Mouse (Mus musculus) liver, embryonic 14.5 days (tissue): ENCODE results near the gene Gpr45. TPM values are rescaled to one million over a fixed set of nuclear protein-coding genes. Genes with fewer than 3 reads are reported as not detected.

ENCODE experiments used
- ATAC-seq: fragments of 200-750 bp; cut with Nextera tagmentation; 2 replicates; pipeline ENCODE4 v1.8.0; 2017; ENCODE audit warnings: moderate number of reproducible peaks, mild to moderate bottlenecking, moderate library complexity; ENCODE audit not compliant: insufficient read depth
- DNase-seq, 3 experiments: peaks; one replicate each; pipeline ENCODE4 v3.0.0-alpha.2; 2012 to 2013; ENCODE audit warnings: low read depth in 3 of 3, low spot score in 3 of 3
- H3K27ac ChIP-seq: fragments of 300-500 bp; sonication (generic); 2 replicates; pipeline ENCODE4 v1.5.1; 2014; ENCODE audit warnings: moderate library complexity, mild to moderate bottlenecking, control low read depth, inconsistent platforms
- H3K27me3 ChIP-seq: fragments of 300-500 bp; sonication (generic); 2 replicates; pipeline ENCODE4 v1.6.1; 2014; ENCODE audit warnings: mild to moderate bottlenecking, low read length, moderate library complexity; ENCODE audit not compliant: control insufficient read depth, insufficient read depth
- H3K36me3 ChIP-seq: fragments of 300-500 bp; sonication (generic); replicated peaks from 2 replicates; pipeline ENCODE4 v1.6.1; 2014; ENCODE audit warnings: low read depth; ENCODE audit not compliant: control insufficient read depth, insufficient read depth
- H3K4me1 ChIP-seq, 2 experiments: fragments of 200-500 bp in 1 of 2; fragments of 300-500 bp in 1 of 2; sonication (generic) in 1 of 2; replicated peaks; 2 replicates each; pipeline ENCODE4 v1.6.1; 2012 to 2014; ENCODE audit warnings: antibody characterized with exemption in 1 of 2, inconsistent platforms in 1 of 2, low read length in 1 of 2; ENCODE audit not compliant: control insufficient read depth in 2 of 2, insufficient read depth in 2 of 2
- H3K4me2 ChIP-seq: fragments of 300-500 bp; sonication (generic); 2 replicates; pipeline ENCODE4 v1.6.1; 2014; ENCODE audit warnings: low read depth, mild to moderate bottlenecking, control low read depth, moderate library complexity
- H3K4me3 ChIP-seq, 2 experiments: fragments of 200-500 bp in 1 of 2; fragments of 300-500 bp in 1 of 2; sonication (generic) in 1 of 2; 2 replicates each; pipeline ENCODE4 v1.5.1; 2012 to 2014; ENCODE audit warnings: low read depth in 2 of 2, low read length in 2 of 2, mild to moderate bottlenecking in 2 of 2, control low read depth in 1 of 2, inconsistent platforms in 1 of 2, moderate library complexity in 1 of 2; ENCODE audit not compliant: insufficient read depth in 1 of 2
- H3K9ac ChIP-seq: fragments of 300-500 bp; sonication (generic); replicated peaks from 2 replicates; pipeline ENCODE4 v1.6.1; 2014; ENCODE audit warnings: mild to moderate bottlenecking, control low read depth, moderate library complexity
- H3K9me3 ChIP-seq: fragments of 300-500 bp; sonication (generic); 2 replicates; pipeline ENCODE4 v1.6.1; 2016; ENCODE audit warnings: low read length, mixed read lengths; ENCODE audit not compliant: control insufficient read depth
- CTCF ChIP-seq: IDR thresholded peaks from 2 replicates; pipeline ENCODE4 v1.5.1; 2016; ENCODE audit warnings: antibody characterized with exemption, low read depth, control low read depth
- EP300 ChIP-seq: IDR thresholded peaks from 2 replicates; pipeline ENCODE4 v1.6.1; 2016; ENCODE audit warnings: antibody characterized with exemption, low read depth
- WGBS: fragments of 180-500 bp; shearing (Covaris S2); extraction: QIAGEN DNeasy Blood & Tissue Kit; methylation state at CpG from one replicate; pipeline ENCODE4 v1.1.7; 2014; ENCODE audit not compliant: insufficient replicate concordance; 5-methylcytosine and 5-hydroxymethylcytosine counted together
- polyA plus RNA-seq, 2 experiments: library from polyadenylated mRNA; depleted of rRNA in 1 of 2; stranded (reverse) in 1 of 2; unstranded in 1 of 2; fragments of >200 nt; fragmentation: Nextera tagmentation in 1 of 2; extraction: Ambion mirVana in 1 of 2; gene quantifications; 2 replicates each; pipeline versions ENCODE4 v1.2.1 to v1.2.3; 2012 to 2014

Gpr45 gene
- polyA plus RNA-seq, 2 experiments, result 0.07 to 0.24 TPM

DNA sequence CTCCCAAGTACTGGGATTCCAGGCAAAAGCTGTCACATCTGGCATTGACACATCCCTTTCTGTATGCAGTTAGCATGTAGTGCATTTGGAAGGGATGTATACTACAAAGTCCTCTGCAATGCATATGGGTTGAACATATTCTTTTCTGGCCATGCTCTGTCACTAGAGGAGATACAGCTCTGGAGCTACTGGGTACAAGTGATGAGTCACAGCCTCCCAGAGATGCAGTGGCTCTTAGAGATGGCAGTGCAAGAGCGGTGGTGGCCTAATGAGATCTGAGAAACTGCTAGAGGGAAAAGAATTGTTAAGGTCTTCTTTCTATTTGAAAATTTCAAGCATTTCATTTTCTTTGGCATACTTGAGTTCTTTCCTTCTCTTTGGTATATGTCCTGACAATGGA lies 4.2 kb downstream of the Gpr45 start:
- no peak for TF ChIP-seq EP300
- Histone ChIP-seq H3K4me1 (no peaks in the 10 kb centered on the region), H3K27ac (no peak overlapping the region), H3K4me2 (no peak overlapping the region), H3K4me3 (no peak overlapping the region), H3K9ac (no peak overlapping the region), H3K27me3 (peaks cover 14% of the 10 kb centered on the region), H3K36me3 (no peaks in the 10 kb centered on the region), H3K9me3 (no peaks in the 10 kb centered on the region)
- ATAC-seq (no peak), DNase-seq (no peak)
- 70% methylated on average over 1 of the region's 1 CpGs for WGBS

DNA sequence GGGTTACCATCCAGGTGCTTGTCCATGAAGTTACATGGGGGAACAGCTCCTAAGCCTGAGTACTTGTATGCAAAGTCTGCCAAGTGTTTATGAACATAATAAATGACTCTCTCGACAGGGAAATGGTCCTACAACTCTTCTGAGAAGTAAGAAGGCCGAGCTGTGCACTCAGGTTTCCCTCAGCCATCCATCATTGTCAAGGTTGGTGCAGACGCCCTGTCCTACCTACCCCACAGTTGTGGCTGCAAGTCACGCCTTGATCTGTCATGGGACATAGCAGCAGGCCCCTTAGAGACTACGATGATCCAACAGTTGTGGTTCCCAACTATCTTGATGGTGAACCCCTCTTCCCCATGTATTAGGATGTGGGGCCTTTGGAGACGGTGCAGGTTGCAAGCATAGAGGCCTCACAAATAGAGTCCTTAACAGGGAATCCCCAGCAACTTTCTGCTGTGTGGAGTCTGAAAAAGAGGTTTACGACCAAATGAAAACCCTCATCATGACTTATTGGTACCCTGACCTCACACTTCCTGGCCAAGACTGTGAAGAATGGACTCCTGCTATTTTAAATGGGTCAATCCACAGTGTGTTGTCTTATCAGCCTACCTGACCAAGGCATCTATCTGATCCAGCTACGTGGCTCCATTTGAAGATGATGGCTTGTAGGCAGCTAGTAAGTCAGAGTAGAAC lies 30.6 kb downstream of the Gpr45 start:
- Histone ChIP-seq H3K4me2 (no peak overlapping the region), H3K4me3 (no peak overlapping the region), H3K27ac (no peak overlapping the region), H3K27me3 (no peaks in the 10 kb centered on the region), H3K9me3 (no peaks in the 10 kb centered on the region), H3K9ac (no peak overlapping the region), H3K4me1 (no peaks in the 10 kb centered on the region), H3K36me3 (no peaks in the 10 kb centered on the region)
- TF ChIP-seq CTCF (no peak), EP300 (no peak)
- DNase-seq (no peak), ATAC-seq (no peak)
- WGBS, result 46% methylated on average over 8 of the region's 8 CpGs

DNA sequence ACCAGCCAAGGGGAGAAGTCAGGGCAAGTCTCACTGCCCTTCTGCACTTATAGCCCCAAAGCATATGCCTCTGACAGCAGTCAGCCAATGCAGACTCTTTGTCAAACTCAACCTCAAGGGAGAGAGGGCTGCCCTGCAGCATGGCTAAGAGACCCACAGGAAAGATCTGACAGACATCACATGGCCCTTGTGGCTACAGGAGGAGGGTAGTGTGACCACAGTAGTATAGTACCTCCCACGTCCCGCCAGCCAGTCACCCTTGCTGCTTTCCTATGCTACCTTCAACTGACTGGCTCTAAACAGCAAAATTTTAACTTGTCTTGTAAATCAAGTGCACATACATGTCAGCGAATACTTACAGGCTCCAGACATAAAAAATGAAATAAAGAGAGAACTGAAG lies 31.4 kb downstream of the Gpr45 start:
- Histone ChIP-seq H3K4me1 (no peaks in the 10 kb centered on the region), H3K4me3 (no peak overlapping the region), H3K9me3 (no peaks in the 10 kb centered on the region), H3K36me3 (no peaks in the 10 kb centered on the region), H3K27ac (no peak overlapping the region), H3K4me2 (no peak overlapping the region), H3K27me3 (no peaks in the 10 kb centered on the region), H3K9ac (no peak overlapping the region)
- ATAC-seq (no peak), DNase-seq (no peak)
- 33% methylated on average over 3 of the region's 3 CpGs for WGBS
- TF ChIP-seq EP300, result no peak

DNA sequence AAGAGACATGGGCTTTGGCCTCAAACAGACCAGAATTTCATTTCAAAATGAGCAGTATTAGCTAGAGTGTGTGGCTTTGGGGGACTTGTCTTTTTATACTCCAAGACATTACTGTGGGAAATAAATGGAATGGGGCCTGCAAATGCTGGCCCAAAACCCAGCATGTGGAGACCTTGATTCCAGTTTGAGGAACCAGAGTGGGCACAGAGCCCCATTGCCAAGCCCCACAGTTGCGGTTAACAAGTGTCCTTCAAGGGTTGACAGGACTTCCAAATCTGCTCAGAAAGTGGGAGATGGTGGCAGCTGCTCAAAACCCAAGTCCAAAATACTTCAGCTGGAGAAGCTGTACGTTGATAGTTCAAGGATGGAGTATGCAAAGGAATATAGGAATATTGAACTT lies 36.3 kb downstream of the Gpr45 start:
- Histone ChIP-seq H3K27me3 (no peaks in the 10 kb centered on the region), H3K27ac (no peak overlapping the region), H3K4me1 (no peaks in the 10 kb centered on the region), H3K4me3 (no peak overlapping the region), H3K9ac (no peak overlapping the region), H3K36me3 (no peaks in the 10 kb centered on the region), H3K9me3 (no peaks in the 10 kb centered on the region), H3K4me2 (no peak overlapping the region)
- DNase-seq (no peak), ATAC-seq (no peak)
- WGBS, result 61% methylated on average over 2 of the region's 2 CpGs
- no peak for TF ChIP-seq CTCF
- TF ChIP-seq EP300, result no peak

DNA sequence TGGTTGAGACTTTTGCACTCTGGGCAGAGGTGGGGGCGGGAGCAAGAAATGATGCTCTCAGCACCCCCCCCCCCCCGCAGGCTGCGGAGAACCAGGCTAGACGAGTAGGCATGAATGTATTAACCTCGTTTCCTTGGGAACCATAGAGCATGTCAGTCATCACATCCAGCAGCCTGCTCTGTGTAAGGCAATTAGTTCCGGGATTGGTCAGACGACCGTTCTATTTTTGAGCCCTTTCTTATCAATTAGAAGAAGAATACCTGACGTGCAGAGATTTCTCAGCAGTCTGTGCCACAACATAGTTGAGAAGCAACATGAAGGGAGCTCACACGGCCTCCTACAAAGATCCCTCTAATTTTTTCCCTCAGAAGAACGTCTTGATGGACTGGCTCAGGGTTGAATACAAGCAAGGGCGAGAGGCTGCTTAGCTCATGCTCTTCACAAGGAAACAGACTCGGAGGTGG lies 53.4 kb downstream of the Gpr45 start:
- TF ChIP-seq EP300 (no peak), CTCF (no peak)
- Histone ChIP-seq H3K4me2 (no peak overlapping the region), H3K9ac (no peak overlapping the region), H3K27ac (no peak overlapping the region), H3K9me3 (no peaks in the 10 kb centered on the region), H3K4me1 (no peaks in the 10 kb centered on the region), H3K4me3 (no peak overlapping the region), H3K27me3 (no peaks in the 10 kb centered on the region), H3K36me3 (no peaks in the 10 kb centered on the region)
- ATAC-seq (no peak), DNase-seq (no peak)
- WGBS, result 63% methylated on average over 13 of the region's 13 CpGs
